Mouse (Mus musculus) ES-E14 (cell line): ENCODE results near the gene Gm14548.

Source experiments
- CHD2 ChIP-seq: IDR thresholded peaks from 2 replicates; pipeline ENCODE4 v1.6.1; 2014; ENCODE audit warnings: mild to moderate bottlenecking, low read depth, low read length, inconsistent platforms
- MAFK ChIP-seq: IDR thresholded peaks from 2 replicates; pipeline ENCODE4 v1.6.1; 2014; ENCODE audit warnings: mild to moderate bottlenecking, low read depth, low read length, inconsistent platforms; ENCODE audit not compliant: insufficient read depth
- ZC3H11A ChIP-seq: IDR thresholded peaks from 2 replicates; pipeline ENCODE4 v1.6.1; 2012; ENCODE audit warnings: low read depth, mild to moderate bottlenecking, inconsistent platforms, low read length, borderline replicate concordance

DNA sequence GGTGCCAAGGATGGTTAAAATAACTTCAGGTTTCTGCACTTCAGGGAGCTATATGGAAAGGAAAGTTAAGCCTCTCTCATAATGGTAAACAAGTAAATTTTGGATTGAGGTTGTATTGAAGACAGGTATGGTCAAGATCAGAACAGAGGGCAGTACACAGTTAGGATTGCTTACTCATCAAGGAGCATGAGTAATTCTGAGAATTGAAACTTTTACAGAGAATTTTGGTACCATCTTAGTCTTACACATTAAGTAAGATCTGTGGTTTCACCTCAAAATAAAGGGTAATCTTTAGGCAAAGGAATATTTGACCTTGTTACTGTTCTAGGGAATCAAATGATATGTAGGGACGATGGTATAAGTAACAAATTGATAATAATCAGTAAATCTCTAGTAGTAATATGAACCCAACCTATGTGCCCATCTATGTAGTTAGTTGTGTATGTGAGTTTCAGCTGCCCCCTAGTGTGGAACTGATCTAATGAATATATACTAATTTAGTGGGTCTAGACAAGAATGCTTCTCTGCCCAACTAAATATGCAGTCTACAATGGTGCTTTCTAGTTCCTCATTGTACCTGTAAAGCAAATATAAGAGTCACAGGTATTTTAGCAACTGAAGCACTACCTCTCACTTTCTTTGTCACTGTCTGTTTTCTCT lies 42.1 kb upstream of the Gm14548 start:
- TF ChIP-seq ZC3H11A (no peak), MAFK (no peak), CHD2 (no peak)
